Mouse (Mus musculus): ENCODE results near the gene Hs3st1. TPM values are rescaled to one million over a fixed set of nuclear protein-coding genes. Genes with fewer than 3 reads are reported as not detected.
A peak's percentile ranks its signal among the peaks of the same experiment; 100 is the strongest.

Hs3st1 gene
- polyA plus RNA-seq, 1 experiment from 2014 or later: 9.3 TPM

- Histone ChIP-seq H3K4me1 (ENCODE audit: control insufficient read depth in 2 of 2, insufficient read depth in 2 of 2, low read length in 2 of 2) (no peaks in the 10 kb centered on the region), H3K4me2 (ENCODE audit: low read length) (no peak overlapping the region), H3K4me3 (ENCODE audit: control insufficient read depth in 1 of 2, insufficient read depth in 1 of 2, low read depth in 1 of 2, low read length in 2 of 2) (no peak overlapping the region), H3K27me3 (ENCODE audit: control insufficient read depth, insufficient read depth, low read length) (no peaks in the 10 kb centered on the region), H3K36me3 (ENCODE audit: control insufficient read depth, insufficient read depth, low read length) (no peaks in the 10 kb centered on the region), H3K9ac (ENCODE audit: low read length) (no peak overlapping the region), H3K27ac (replicated peaks in 1 of 2; ENCODE audit: control insufficient read depth in 1 of 2, insufficient read depth in 1 of 2, low read depth in 2 of 2, low read length in 2 of 2) (no peak overlapping the region), H3K9me3 (ENCODE audit: control insufficient read depth, low read length) (no peaks in the 10 kb centered on the region)
- ATAC-seq (ENCODE audit: insufficient number of reproducible peaks, insufficient read depth, low FRiP score, low read depth): no peak
- WGBS: 87% methylated on average over 5 of the region's 5 CpGs
Measured at GRCm38 (mm10) chr5:39630841-39631240, 124.4 kb downstream of the Hs3st1 start.

DNA sequence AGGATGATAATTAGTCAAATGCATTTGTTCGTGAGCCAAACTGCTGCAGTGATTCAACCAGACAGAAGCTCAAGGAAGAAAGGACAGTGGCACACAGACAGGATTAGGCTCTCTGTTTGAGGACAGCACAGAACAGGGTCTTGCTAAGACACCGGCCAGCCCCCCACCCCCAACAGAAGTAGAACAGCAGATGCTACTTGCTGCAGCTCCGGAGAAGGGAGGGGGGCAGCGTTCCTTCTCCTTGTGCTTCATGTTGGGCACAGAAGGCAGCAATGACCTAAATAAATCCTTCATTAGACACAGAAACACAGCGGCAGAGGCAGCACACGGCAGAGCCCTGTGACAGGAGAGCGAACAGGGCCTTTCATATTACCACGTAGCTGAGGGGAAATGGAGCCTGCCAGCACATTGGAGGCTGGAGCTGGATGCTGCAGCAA lies 130.2 kb downstream of the Hs3st1 start:
- Histone ChIP-seq H3K27me3 (ENCODE audit: control insufficient read depth, insufficient read depth, low read length) (no peaks in the 10 kb centered on the region), H3K4me2 (ENCODE audit: low read length) (no peak overlapping the region), H3K36me3 (ENCODE audit: control insufficient read depth, insufficient read depth, low read length) (no peaks in the 10 kb centered on the region), H3K9ac (ENCODE audit: low read length) (no peak overlapping the region), H3K4me1 (ENCODE audit: control insufficient read depth in 2 of 2, insufficient read depth in 2 of 2, low read length in 2 of 2) (peaks cover 10 to 22% of the 10 kb centered on the region in 2 experiments), H3K27ac (replicated peaks in 1 of 2; ENCODE audit: control insufficient read depth in 1 of 2, insufficient read depth in 1 of 2, low read depth in 2 of 2, low read length in 2 of 2) (no peak overlapping the region), H3K4me3 (ENCODE audit: control insufficient read depth in 1 of 2, insufficient read depth in 1 of 2, low read depth in 1 of 2, low read length in 2 of 2) (no peak overlapping the region), H3K9me3 (ENCODE audit: control insufficient read depth, low read length) (no peaks in the 10 kb centered on the region)
- ATAC-seq (ENCODE audit: insufficient number of reproducible peaks, insufficient read depth, low FRiP score, low read depth): no peak
- 70% methylated on average over 8 of the region's 8 CpGs for WGBS

DNA sequence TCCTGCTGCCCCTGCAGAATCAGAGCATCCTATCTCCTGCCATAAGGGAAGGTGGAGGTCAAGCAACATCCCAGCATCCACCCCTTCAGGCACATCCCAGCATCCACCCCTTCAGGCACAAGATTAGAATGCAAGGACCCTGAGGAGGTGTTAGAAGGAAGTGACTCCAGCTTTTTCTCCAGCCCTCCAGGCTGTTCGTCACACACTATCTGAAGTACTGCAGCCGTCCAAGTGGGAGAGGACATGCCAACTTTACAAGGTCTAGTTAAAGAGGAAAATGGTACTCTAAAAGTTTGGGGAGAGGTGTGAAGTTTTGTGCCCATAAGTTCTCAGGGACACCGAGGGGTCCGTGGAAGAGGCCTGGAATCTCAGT lies 131.1 kb downstream of the Hs3st1 start:
- H3K4me2 ChIP-seq (ENCODE audit: low read length): no peak overlapping the region
- no peak overlapping the region; a peak in 1 of 4 replicates for H3K27ac ChIP-seq (replicated peaks in 1 of 2; ENCODE audit: control insufficient read depth in 1 of 2, insufficient read depth in 1 of 2, low read depth in 2 of 2, low read length in 2 of 2)
- H3K4me1 ChIP-seq (ENCODE audit: control insufficient read depth in 2 of 2, insufficient read depth in 2 of 2, low read length in 2 of 2): peaks cover 10 to 22% of the 10 kb centered on the region in 2 experiments
- H3K27me3 ChIP-seq (ENCODE audit: control insufficient read depth, insufficient read depth, low read length): no peaks in the 10 kb centered on the region
- no peaks in the 10 kb centered on the region for H3K9me3 ChIP-seq (ENCODE audit: control insufficient read depth, low read length)
- no peaks in the 10 kb centered on the region for H3K36me3 ChIP-seq (ENCODE audit: control insufficient read depth, insufficient read depth, low read length)
- WGBS: 48% methylated on average over 4 of the region's 4 CpGs
- H3K4me3 ChIP-seq (ENCODE audit: control insufficient read depth in 1 of 2, insufficient read depth in 1 of 2, low read depth in 1 of 2, low read length in 2 of 2): no peak overlapping the region
- ATAC-seq (ENCODE audit: insufficient number of reproducible peaks, insufficient read depth, low FRiP score, low read depth): no peak
- H3K9ac ChIP-seq (ENCODE audit: low read length): no peak overlapping the region

DNA sequence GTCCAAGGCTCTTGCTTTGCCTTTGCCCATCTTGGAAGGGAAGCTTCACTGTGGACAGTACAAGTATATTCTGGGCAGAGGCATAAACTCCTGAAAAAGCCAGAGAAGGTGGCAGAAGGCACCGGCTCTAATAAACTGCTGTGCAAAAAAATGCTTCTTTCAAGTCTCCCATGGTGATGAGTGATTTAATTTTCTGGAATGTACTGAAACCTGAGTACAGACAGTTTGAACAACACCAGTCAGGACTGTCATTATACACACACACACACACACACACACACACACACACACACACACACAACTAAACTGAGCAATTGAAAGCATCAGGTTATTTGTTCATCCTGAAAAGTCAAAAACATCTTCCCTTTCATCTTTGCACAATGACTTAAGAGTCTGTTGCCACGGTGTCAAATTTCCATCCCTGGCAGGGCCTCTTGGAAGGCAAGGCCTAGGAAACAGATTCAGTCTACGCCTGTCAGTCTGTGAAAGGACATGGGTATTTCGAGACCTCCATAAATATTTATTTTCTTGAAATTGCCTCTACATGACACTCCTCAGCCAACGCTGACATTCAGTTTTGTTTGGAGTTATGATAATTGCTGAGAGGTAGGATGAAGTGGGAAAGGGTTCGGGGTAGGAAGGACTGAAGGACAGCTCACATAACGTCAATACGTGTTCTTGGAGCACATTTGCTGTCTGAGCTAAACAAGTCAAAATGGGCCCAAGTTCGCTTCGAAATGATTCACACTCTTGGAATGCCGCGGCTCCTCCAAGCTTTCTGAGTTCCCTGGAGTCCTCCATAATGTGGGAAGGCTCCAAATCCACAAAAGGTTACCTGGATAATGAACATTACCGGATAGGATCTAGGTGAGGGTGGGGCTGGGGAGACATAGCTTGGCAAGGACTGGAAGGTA lies 131.7 kb downstream of the Hs3st1 start:
- Histone ChIP-seq H3K27me3 (ENCODE audit: control insufficient read depth, insufficient read depth, low read length) (no peaks in the 10 kb centered on the region), H3K9me3 (ENCODE audit: control insufficient read depth, low read length) (no peaks in the 10 kb centered on the region), H3K9ac (ENCODE audit: low read length) (no peak overlapping the region), H3K4me2 (ENCODE audit: low read length) (no peak overlapping the region), H3K36me3 (ENCODE audit: control insufficient read depth, insufficient read depth, low read length) (no peaks in the 10 kb centered on the region), H3K4me1 (ENCODE audit: control insufficient read depth in 2 of 2, insufficient read depth in 2 of 2, low read length in 2 of 2) (peaks cover 10 to 22% of the 10 kb centered on the region in 2 experiments), H3K4me3 (ENCODE audit: control insufficient read depth in 1 of 2, insufficient read depth in 1 of 2, low read depth in 1 of 2, low read length in 2 of 2) (no peak overlapping the region), H3K27ac (replicated peaks in 1 of 2; ENCODE audit: control insufficient read depth in 1 of 2, insufficient read depth in 1 of 2, low read depth in 2 of 2, low read length in 2 of 2) (no peak overlapping the region)
- no peak for ATAC-seq (ENCODE audit: insufficient number of reproducible peaks, insufficient read depth, low FRiP score, low read depth)
- WGBS: 75% methylated on average over 13 of the region's 13 CpGs

DNA sequence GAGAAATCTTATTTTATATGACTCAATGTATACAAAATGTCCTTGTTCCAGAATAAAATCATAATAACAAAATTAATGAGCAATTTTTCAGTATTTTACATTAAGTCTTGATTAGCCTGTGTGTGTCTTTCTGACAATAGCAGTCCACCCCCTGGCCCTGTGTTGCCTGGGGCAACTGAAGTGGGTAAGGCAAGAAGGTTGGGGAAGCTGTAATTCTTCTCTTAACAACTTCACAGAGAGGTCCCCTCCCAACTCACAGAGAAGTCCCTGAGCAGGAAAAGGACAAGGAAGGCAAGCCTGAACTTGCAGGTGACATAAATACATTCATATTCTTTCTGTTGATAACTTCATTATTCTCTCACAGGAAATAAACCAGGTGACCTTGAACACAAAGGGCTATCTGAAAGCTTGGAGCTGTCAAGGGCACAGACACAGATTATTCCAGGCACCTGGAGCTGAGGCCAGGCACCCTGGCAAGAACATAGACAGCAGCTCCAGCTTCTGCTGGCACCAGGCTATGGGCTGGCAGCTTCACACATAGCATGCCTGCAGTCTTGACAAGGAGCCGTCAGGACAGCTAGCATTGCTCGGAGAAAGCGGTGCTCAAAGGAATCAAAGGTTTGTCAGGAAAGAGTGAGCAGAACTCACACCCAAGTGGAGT lies 134.9 kb downstream of the Hs3st1 start:
- H3K27me3 ChIP-seq (ENCODE audit: control insufficient read depth, insufficient read depth, low read length): no peaks in the 10 kb centered on the region
- no peak overlapping the region for H3K9ac ChIP-seq (ENCODE audit: low read length)
- no peak overlapping the region for H3K4me3 ChIP-seq (ENCODE audit: control insufficient read depth in 1 of 2, insufficient read depth in 1 of 2, low read depth in 1 of 2, low read length in 2 of 2)
- 30% methylated on average over 3 of the region's 3 CpGs for WGBS
- no peak for ATAC-seq (ENCODE audit: insufficient number of reproducible peaks, insufficient read depth, low FRiP score, low read depth)
- H3K36me3 ChIP-seq (ENCODE audit: control insufficient read depth, insufficient read depth, low read length): no peaks in the 10 kb centered on the region
- H3K27ac ChIP-seq (replicated peaks in 1 of 2; ENCODE audit: control insufficient read depth in 1 of 2, insufficient read depth in 1 of 2, low read depth in 2 of 2, low read length in 2 of 2): peak overlapping the region; percentile 6 to 19; a peak in 1 of 4 replicates
- H3K9me3 ChIP-seq (ENCODE audit: control insufficient read depth, low read length): no peaks in the 10 kb centered on the region
- H3K4me2 ChIP-seq (ENCODE audit: low read length): no peak overlapping the region
- H3K4me1 ChIP-seq (ENCODE audit: control insufficient read depth in 2 of 2, insufficient read depth in 2 of 2, low read length in 2 of 2): peaks cover 10 to 20% of the 10 kb centered on the region in 2 experiments

- 72% methylated on average over 2 of the region's 2 CpGs for WGBS
- no peaks in the 10 kb centered on the region for H3K9me3 ChIP-seq (ENCODE audit: control insufficient read depth, low read length)
- no peak for ATAC-seq (ENCODE audit: insufficient number of reproducible peaks, insufficient read depth, low FRiP score, low read depth)
- H3K4me1 ChIP-seq (ENCODE audit: control insufficient read depth in 2 of 2, insufficient read depth in 2 of 2, low read length in 2 of 2): peaks cover 5 to 8% of the 10 kb centered on the region in 2 experiments; a peak in 3 of 4 replicates
- no peak overlapping the region for H3K27ac ChIP-seq (replicated peaks in 1 of 2; ENCODE audit: control insufficient read depth in 1 of 2, insufficient read depth in 1 of 2, low read depth in 2 of 2, low read length in 2 of 2)
- H3K9ac ChIP-seq (ENCODE audit: low read length): no peak overlapping the region
- H3K4me2 ChIP-seq (ENCODE audit: low read length): no peak overlapping the region
- H3K4me3 ChIP-seq (ENCODE audit: control insufficient read depth in 1 of 2, insufficient read depth in 1 of 2, low read depth in 1 of 2, low read length in 2 of 2): no peak overlapping the region
- H3K27me3 ChIP-seq (ENCODE audit: control insufficient read depth, insufficient read depth, low read length): no peaks in the 10 kb centered on the region
- H3K36me3 ChIP-seq (ENCODE audit: control insufficient read depth, insufficient read depth, low read length): no peaks in the 10 kb centered on the region
Measured at GRCm38 (mm10) chr5:39617354-39617977, 137.8 kb downstream of the Hs3st1 start.

- WGBS: 93% methylated on average over 7 of the region's 7 CpGs
- peaks cover 0 to under 1% of the 10 kb centered on the region in 2 experiments; a peak in 1 of 4 replicates for H3K4me1 ChIP-seq (ENCODE audit: control insufficient read depth in 2 of 2, insufficient read depth in 2 of 2, low read length in 2 of 2)
Measured at GRCm38 (mm10) chr5:39615202-39615601, 140.1 kb downstream of the Hs3st1 start.

More at GRCm38 (mm10) chr5:39615202-39615601, 140.1 kb downstream of the Hs3st1 start:
- Histone ChIP-seq H3K27ac (replicated peaks in 1 of 2; ENCODE audit: control insufficient read depth in 1 of 2, insufficient read depth in 1 of 2, low read depth in 2 of 2, low read length in 2 of 2) (no peak overlapping the region), H3K27me3 (ENCODE audit: control insufficient read depth, insufficient read depth, low read length) (no peaks in the 10 kb centered on the region), H3K4me2 (ENCODE audit: low read length) (no peak overlapping the region), H3K4me3 (ENCODE audit: control insufficient read depth in 1 of 2, insufficient read depth in 1 of 2, low read depth in 1 of 2, low read length in 2 of 2) (no peak overlapping the region), H3K9me3 (ENCODE audit: control insufficient read depth, low read length) (no peaks in the 10 kb centered on the region), H3K36me3 (ENCODE audit: control insufficient read depth, insufficient read depth, low read length) (no peaks in the 10 kb centered on the region), H3K9ac (ENCODE audit: low read length) (no peak overlapping the region)
- ATAC-seq (ENCODE audit: insufficient number of reproducible peaks, insufficient read depth, low FRiP score, low read depth): no peak

Measured in heart, embryonic 14.5 days (tissue).